In the genomic region with DNA sequence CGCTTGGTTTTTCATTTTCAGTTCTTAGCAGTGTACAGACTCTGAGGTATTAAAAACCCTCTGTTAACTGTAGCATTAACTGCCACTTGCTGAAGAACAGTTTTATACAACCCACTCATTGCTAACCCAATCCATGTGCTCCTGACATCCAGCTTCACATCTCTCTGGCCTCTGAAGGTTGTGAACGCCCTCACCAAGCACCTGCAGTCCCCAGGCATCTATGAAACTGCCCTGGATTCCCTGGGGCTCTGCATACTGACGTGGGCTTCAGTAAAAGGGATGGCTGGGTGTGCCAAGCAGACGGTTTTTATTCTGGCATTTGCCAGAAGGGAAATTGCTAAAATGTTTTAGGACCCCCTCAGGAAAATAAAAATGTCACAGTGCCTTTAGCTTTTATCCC, we compare ENCODE assay signal across 26 mouse cellular contexts.
"Had no signal": no experiment of that assay in that cellular context is flagged by ENCODE, and none has a peak within 500 bp of the region (broad histone marks: within the 10 kb centered on the region; RNA-seq: fewer than 3 reads in every experiment).

No protein-coding gene starts in this region.

- ATAC-seq: hindbrain, embryonic 16.5 days; inflammation-experienced regulatory T-cells, adult 6 months; intestine, embryonic 15.5 days; intestine, postnatal 0 days had no signal

- H3K4me3 ChIP-seq: gastrocnemius, adult 2 months; heart, embryonic 10.5 days; heart, embryonic 12.5 days; hindbrain, embryonic 10.5 days; hindbrain, embryonic 12.5 days; intestine, embryonic 15.5 days; liver, embryonic 13.5 days had no signal

- H3K4me2 ChIP-seq: heart, embryonic 12.5 days; hindbrain, embryonic 12.5 days; hindbrain, embryonic 14.5 days; intestine, embryonic 15.5 days; liver, embryonic 11.5 days; liver, embryonic 13.5 days had no signal

- DNase-seq: gastrocnemius, adult 2 months; gastrocnemius, postnatal 10 days; gastrocnemius, postnatal 25 days; heart, adult 18-20 months; heart, postnatal 10 days; heart, postnatal 4 days; kidney, adult 18-20 months; kidney, adult 8-10 months; kidney, postnatal 10 days; kidney, postnatal 25 days; kidney, postnatal 4 days; layer of hippocampus, adult 9-11 months; layer of hippocampus, postnatal 36 days; left cerebral cortex, postnatal 4 days; liver; liver, embryonic 13.5 days had no signal

- H3K27me3 ChIP-seq: heart, embryonic 12.5 days; hindbrain, embryonic 12.5 days; intestine, embryonic 15.5 days; liver, embryonic 13.5 days had no signal

- H3K9ac ChIP-seq: heart, embryonic 12.5 days; hindbrain, embryonic 12.5 days; hindbrain, embryonic 14.5 days; intestine, embryonic 15.5 days; liver, embryonic 13.5 days had no signal

- H3K9me3 ChIP-seq: heart, embryonic 10.5 days; intestine, embryonic 15.5 days; liver, embryonic 13.5 days had no signal

- H3K4me1 ChIP-seq: heart, embryonic 10.5 days; heart, embryonic 12.5 days; hindbrain, embryonic 10.5 days; hindbrain, embryonic 12.5 days; intestine, embryonic 15.5 days; liver, embryonic 13.5 days had no signal

- H3K27ac ChIP-seq: gastrocnemius, adult 2 months; heart, embryonic 10.5 days; hindbrain, embryonic 10.5 days; hindbrain, embryonic 12.5 days; hindbrain, embryonic 14.5 days; intestine, embryonic 15.5 days; liver, embryonic 13.5 days had no signal

- H3K36me3 ChIP-seq: heart, embryonic 10.5 days; heart, embryonic 12.5 days; hindbrain, embryonic 10.5 days; hindbrain, embryonic 12.5 days; intestine, embryonic 15.5 days; liver, embryonic 13.5 days had no signal
